Mouse (Mus musculus): ENCODE measurements around the gene Cask.

DNA sequence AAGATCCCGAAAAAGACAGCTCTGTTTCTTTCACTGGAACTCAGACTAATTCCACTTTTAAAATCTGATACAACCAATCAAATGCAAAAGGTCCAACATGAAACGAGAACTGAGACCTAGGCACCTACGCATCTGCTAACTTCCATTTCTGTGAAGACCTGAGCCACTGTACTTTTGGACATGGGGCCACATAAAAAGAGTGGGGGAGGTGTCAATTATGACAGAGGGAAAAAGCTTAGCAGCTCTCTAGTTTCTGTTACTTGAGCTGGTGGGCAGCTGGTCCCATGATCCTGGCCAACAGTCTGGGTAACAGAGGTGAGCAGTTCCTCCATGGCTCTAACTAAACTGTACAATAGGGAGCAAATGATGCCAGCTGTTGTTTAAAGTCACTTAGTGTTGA, 178.2 kb downstream of the Cask start:
- TF ChIP-seq POLR2A (IDR thresholded peaks at IDR 0.05; ENCODE audit: low read depth, low read length) (no peak), CTCF (IDR thresholded peaks at IDR 0.05; ENCODE audit: extremely low read depth, insufficient read depth, insufficient read length, insufficient replicate concordance) (no peak)

Data from spleen, adult 2 months (tissue).